Mouse (Mus musculus) kidney, postnatal 4 days (tissue): ENCODE results near the gene Micu2.
A peak's percentile ranks its signal among the peaks of the same experiment; 100 is the strongest.
"Not testable (repeated sequence)": the region's sequence is repeated elsewhere in the genome, so short reads cannot be mapped to it uniquely, and the experiment has no call there.

Experiments
- DNase-seq, 2 experiments: peaks; one replicate each; pipeline ENCODE4 v3.0.0; 2021; ENCODE audit warnings: mixed read lengths in 2 of 2

The Micu2 gene

GRCm38 (mm10) chr14:57951089-57951488, 48.0 kb downstream of the Micu2 start:
- peak; percentile 55 to 66 for DNase-seq

- DNase-seq: no peak
Measured at GRCm38 (mm10) chr14:57945834-57946233, 53.2 kb downstream of the Micu2 start.

- no peak for DNase-seq
Measured at GRCm38 (mm10) chr14:57937297-57937696, 61.8 kb downstream of the Micu2 start.

DNA sequence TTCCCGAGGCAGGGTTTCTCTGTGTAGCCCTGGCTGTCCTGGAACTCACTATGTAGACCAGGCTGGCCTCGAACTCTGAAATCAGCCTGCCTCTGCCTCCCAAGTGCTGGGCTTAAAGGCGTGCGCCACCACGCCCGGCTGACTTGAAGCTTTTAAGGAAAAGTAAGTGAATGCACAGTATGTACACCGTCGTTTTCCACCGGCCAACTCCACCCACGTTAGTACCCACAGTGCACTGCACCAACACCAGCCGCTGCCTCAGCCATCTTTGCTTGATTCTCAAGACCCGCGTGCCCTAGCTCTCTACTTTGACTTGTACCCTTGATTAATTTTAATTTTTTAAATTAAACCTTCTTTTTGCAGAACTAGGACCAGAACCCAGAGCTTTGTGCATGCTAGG, 64.4 kb downstream of the Micu2 start:
- DNase-seq: no peak

- no peak for DNase-seq
Measured at GRCm38 (mm10) chr14:57933608-57934007, 65.5 kb downstream of the Micu2 start.

DNA sequence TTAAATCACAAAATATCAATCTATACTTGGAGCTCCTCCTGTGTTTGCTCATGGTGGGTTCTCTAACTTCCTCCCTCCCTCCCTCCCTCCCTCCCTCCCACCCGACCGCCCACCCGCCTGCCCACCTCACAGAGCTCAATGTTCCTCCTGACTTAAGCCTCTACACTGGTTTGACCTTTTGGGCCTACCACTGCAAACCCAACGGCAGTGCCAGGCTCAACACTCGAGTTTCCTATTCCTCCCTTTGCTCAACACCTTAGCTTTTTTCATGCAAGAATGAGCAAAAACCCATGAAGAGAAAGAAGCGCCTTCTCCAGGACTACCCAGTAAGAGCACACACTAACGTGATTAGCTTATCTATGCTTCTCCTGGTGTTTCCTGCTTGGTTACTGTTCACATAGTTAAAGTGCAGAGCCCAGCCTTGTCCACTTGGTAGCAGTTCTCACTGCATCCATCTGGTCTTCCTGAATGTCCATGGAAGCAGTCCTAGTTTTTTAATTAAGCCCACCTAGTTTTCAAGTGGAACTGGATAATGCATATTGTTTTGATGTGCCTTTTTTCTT, 66.1 kb downstream of the Micu2 start:
- DNase-seq: no peak

GRCm38 (mm10) chr14:57921428-57922131, 77.5 kb downstream of the Micu2 start:
- peak; percentile 37 to 55 for DNase-seq

DNA sequence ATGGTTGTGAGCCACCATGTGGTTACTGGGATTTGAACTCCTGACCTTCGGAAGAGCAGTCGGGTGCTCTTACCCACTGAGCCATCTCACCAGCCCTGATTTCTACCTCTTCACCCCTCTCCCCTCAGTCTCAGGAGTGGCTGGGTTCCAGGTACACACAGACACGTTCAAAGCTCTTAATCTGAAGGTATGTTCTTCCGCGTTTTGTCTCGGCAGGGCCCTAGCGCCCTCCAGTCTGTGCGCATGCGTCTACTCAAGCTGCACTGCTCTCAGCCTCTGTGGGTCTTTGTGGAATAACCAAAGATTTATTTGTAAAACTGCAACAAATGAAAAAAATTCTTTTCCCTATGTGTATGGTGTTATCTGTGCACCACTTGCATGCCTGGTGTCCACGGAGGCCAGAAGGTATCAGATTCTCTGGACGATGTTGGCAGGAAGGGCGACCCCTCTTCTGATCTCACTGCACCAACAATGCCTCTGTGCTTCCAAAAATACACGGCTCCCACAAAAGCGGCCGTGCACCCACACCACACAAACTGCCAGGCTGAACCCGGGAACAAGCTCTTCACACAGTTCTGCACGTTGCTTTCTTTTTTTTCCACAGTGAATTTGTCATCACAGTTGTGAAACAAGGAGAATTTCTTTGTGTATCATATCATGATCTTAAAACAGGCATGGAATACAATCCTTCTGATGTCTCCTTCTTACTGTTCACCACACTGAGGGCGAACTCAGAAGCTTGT, 78.3 kb downstream of the Micu2 start:
- no peak for DNase-seq

- no peak for DNase-seq
Measured at GRCm38 (mm10) chr14:57919148-57919875, 79.8 kb downstream of the Micu2 start.

- no peak for DNase-seq
Measured at GRCm38 (mm10) chr14:57915341-57915740, 83.7 kb downstream of the Micu2 start.

DNA sequence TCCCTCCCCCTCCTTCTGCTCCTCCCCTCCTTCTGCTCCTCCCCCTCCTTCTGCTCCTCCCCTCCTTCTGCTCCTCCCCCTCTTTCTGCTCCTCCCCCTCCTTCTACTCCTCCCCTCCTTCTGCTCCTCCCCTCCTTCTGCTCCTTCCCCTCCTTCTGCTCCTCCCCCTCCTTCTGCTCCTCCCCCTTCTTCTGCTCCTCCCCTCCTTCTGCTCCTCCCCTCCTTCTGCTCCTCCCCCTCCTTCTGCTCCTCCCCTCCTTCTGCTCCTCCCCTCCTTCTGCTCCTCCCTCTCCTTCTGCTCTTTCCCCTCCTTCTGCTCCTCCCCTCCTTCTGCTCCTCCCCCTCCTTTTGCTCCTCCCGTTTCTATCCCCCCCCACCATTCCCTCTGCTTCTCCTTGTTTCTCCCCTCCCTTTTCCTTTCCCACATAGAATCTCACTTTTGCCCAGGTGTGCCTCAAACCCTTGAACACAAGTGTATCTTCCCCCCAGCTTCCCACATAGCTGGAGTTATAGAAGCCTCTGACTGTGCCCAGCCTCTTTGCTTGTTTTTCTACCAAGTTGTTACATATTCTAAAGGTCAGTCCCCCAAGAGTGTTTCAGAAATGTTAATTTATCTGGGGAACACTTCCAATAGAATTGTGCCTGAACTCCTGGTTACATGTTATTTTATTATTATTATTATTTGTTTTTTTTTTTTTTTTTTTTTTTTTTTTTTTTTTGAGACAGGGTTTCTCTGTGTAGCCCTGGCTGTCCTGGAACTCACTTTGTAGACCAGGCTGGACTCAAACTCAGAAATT, 86.7 kb downstream of the Micu2 start:
- DNase-seq: not testable (repeated sequence)

DNA sequence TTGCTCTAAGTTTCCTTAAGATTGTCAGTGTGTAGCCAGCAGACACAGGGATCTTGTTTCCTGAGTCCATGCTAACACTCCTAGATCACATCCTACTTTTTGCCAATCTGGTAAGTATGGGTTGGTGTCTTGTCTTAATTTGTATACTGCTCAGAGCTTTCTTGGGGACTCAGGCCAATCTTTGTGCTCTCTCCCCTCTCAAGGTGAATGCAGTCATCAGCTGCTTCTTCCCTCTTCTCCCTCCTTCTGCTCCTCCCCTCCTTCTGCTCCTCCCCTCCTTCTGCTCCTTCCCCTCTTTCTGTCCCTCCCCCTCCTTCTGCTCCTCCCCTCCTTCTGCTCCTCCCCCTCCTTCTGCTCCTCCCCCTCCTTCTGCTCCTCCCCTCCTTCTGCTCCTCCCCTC, 87.3 kb downstream of the Micu2 start:
- not testable (repeated sequence) for DNase-seq

- no peak for DNase-seq
Measured at GRCm38 (mm10) chr14:57911316-57911715, 87.7 kb downstream of the Micu2 start.

- peak; percentile 88 to 91 for DNase-seq
Measured at GRCm38 (mm10) chr14:57910501-57911068, 88.5 kb downstream of the Micu2 start.

GRCm38 (mm10) chr14:57909297-57909696, 89.8 kb downstream of the Micu2 start:
- DNase-seq: no peak

- no peak for DNase-seq
Measured at GRCm38 (mm10) chr14:57908431-57908830, 90.6 kb downstream of the Micu2 start.

GRCm38 (mm10) chr14:57901998-57902397, 97.1 kb downstream of the Micu2 start:
- no peak for DNase-seq

DNA sequence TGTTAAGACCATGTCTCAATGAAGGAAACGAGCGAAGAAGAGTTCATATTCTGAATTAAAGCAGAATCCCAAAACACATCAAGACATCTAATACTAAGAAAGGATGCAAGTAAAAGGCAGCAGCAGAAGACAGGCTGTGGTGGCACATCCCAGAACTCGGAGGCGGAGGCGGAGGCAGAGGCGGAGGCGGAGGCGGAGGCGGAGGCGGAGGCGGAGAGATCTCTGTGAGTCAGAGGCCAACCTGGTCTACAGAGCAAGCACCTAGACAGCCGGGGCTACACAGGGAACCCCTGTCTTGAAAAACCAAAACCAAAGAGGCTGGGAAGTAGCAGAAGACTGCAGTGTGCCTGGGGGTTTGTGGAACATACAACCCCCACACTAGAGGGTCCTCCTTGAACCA, 102.2 kb downstream of the Micu2 start:
- no peak for DNase-seq

DNA sequence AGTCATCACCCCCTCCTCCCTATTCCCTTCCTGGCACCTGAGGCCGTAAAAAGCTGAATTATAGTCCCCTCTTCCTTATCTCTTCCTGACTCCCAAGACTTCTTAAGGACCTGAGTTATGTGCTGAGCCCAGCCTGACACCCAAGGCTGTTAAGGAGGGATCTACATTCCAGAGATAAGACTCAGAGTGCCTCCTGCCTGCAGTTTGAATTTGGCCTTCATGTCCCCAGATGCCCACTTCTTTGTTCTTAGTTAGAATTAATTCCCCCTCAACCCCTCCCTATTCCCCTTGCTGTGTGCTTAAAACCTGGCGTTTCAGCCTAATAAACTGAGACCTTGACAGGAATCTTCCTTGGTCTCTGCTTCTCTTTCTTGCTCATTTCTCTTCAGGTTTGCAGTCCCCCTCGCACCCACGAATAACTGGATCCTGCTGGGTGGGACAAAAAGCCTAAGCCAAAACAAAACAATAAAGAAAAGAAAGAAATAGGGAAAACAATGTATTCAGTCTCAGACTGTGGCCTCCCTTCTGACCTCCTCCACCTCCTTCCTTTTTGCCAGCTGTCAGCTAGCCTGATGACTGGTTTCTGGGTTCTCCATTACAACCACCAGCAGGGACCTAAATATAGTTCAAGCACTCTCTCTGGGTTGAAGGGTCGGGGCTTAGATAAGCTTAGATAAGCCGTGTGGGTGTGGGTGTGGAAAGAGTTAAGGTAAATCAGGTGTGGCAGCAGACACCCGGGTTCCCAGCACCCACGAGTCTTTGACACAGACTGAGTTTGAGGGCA, 102.8 kb downstream of the Micu2 start:
- DNase-seq: not testable (repeated sequence)

DNA sequence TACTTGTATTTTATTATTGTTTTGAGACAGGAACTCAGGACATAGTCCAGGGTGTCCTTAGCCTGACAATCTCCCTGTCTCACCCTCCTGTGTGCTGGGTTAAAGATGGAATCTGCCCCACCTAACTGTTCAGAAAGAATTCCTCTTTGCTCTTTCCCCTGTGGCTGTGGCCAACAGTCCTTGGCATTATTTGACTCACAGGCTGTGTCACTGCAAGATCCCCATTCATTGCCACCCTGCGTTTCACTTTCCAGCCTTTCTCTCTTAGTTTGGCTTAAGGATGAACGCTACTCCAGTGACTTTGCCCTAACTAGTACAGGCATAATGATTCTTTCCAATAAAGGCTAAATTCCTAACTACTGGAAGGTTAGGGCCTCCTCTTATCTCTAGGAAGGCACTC, 104.7 kb downstream of the Micu2 start:
- DNase-seq: no peak

DNA sequence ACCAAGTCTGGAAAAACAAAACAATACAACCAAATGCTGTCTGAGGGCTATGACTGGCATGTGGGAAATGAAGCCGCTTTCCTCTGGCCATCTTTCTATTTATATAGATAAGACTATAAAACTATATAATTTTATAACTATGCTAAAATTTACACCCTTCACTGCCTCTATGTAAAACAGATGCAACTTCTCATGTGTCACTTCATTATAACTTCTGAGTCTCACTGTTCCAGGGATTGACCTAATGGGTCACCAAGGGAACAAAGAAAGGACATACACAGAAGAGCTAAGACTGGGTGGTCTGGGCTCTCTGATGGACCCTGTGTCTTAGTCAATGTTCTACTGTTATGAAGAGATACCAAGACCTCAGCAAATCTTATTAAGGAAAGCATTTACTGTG, 106.1 kb downstream of the Micu2 start:
- no peak for DNase-seq
